Mouse (Mus musculus) kidney, postnatal 4 days (tissue): Measurements from ENCODE around the gene Tcam1.
A peak's percentile ranks its signal among the peaks of the same experiment; 100 is the strongest.
"Not testable (repeated sequence)": the region's sequence is repeated elsewhere in the genome, so short reads cannot be mapped to it uniquely, and the experiment has no call there.

Source experiments
- DNase-seq, 2 experiments: peaks; one replicate each; pipeline ENCODE4 v3.0.0; 2021; ENCODE audit warnings: mixed read lengths in 2 of 2

The Tcam1 gene

GRCm38 (mm10) chr11:106276454-106276853 is at the start of gene Tcam1:
Gene Tcam1, plus strand, starts transcription at chr11:106276672.
- peak; percentile 96 for DNase-seq

- DNase-seq, result not testable (repeated sequence)
These were observed 42.5 kb upstream of the Tcam1 start for GRCm38 (mm10) chr11:106233978-106234377.

- DNase-seq, result peak in 1 of 2 experiments; percentile 34
These were observed 29.6 kb upstream of the Tcam1 start for GRCm38 (mm10) chr11:106246834-106247233.

- DNase-seq, result no peak
These were observed 27.1 kb upstream of the Tcam1 start for GRCm38 (mm10) chr11:106249326-106249725.

GRCm38 (mm10) chr11:106254767-106255166 is 21.7 kb upstream of the Tcam1 start:
- DNase-seq, result no peak

GRCm38 (mm10) chr11:106255174-106255573 is 21.3 kb upstream of the Tcam1 start:
- DNase-seq, result no peak

- DNase-seq, result peak; percentile 99 to 100
These were observed 20.6 kb upstream of the Tcam1 start, which contains the start of the genes Ftsj3 and Psmc5 for GRCm38 (mm10) chr11:106255685-106256451. Gene Ftsj3, minus strand, starts transcription at chr11:106256079. Gene Psmc5, plus strand, starts transcription at chr11:106256154.

GRCm38 (mm10) chr11:106256775-106257174 is 19.7 kb upstream of the Tcam1 start:
- peak; percentile 50 to 60 for DNase-seq

GRCm38 (mm10) chr11:106260826-106261450 is 15.5 kb upstream of the Tcam1 start:
- DNase-seq, result no peak

- no peak for DNase-seq
These were observed 12.5 kb upstream of the Tcam1 start for GRCm38 (mm10) chr11:106263963-106264362.

- DNase-seq, result no peak
These were observed 11.5 kb upstream of the Tcam1 start for GRCm38 (mm10) chr11:106264988-106265387.

- no peak for DNase-seq
These were observed 10.9 kb upstream of the Tcam1 start for GRCm38 (mm10) chr11:106265570-106265969.

GRCm38 (mm10) chr11:106266431-106266830 is 10.0 kb upstream of the Tcam1 start:
- DNase-seq, result no peak

- peak; percentile 40 to 61 for DNase-seq
These were observed 9.1 kb upstream of the Tcam1 start for GRCm38 (mm10) chr11:106267311-106267852.

- no peak for DNase-seq
These were observed 8.6 kb upstream of the Tcam1 start for GRCm38 (mm10) chr11:106267871-106268270.

GRCm38 (mm10) chr11:106268326-106269059 is 8.0 kb upstream of the Tcam1 start:
- DNase-seq, result peak; percentile 49 to 57

GRCm38 (mm10) chr11:106269060-106269431 is 7.4 kb upstream of the Tcam1 start:
- peak; percentile 37 to 62 for DNase-seq

GRCm38 (mm10) chr11:106271131-106271793 is 5.2 kb upstream of the Tcam1 start:
- peak; percentile 28 to 44 for DNase-seq

GRCm38 (mm10) chr11:106271794-106272643 is 4.5 kb upstream of the Tcam1 start:
- DNase-seq, result peak; percentile 64 to 77

GRCm38 (mm10) chr11:106272644-106273310 is 3.7 kb upstream of the Tcam1 start, which contains the start of gene Smarcd2:
Gene Smarcd2, minus strand, starts transcription at chr11:106272972.
- peak; percentile 99 to 100 for DNase-seq

- DNase-seq, result no peak
These were observed 3.2 kb upstream of the Tcam1 start for GRCm38 (mm10) chr11:106273311-106273684.
